20 mouse cellular contexts compared by ENCODE assay signal in genomic region chr11:79766036-79766435, GRCm38 (mm10).
DNase-seq lines count a peak whose midpoint lies in the region; ATAC-seq and TF ChIP-seq lines count a peak whose summit lies in the region.
"Had no signal": no experiment of that assay in that cellular context is flagged by ENCODE, and none has a peak within 500 bp of the region (broad histone marks: within the 10 kb centered on the region; RNA-seq: fewer than 3 reads in every experiment).

No protein-coding gene starts in this region.

- TF ChIP-seq CTCF in gastrocnemius, adult 2 months (IDR thresholded peaks at IDR 0.05), result no peak

- H3K27ac ChIP-seq in gastrocnemius, adult 2 months, result no peak overlapping the region
- no peak overlapping the region for H3K27ac ChIP-seq in midbrain, embryonic 11.5 days (ENCODE audit: low read depth, low read length)
- H3K27ac ChIP-seq in midbrain, embryonic 16.5 days (ENCODE audit: low read length), result no peak overlapping the region

- no peak for ATAC-seq in midbrain, embryonic 11.5 days (ENCODE audit: low FRiP score)
- no peak for ATAC-seq in midbrain, embryonic 16.5 days
- ATAC-seq: activated CD4-positive, CD25-positive, alpha-beta regulatory T cell, adult 4 months; CD4-positive, CD25-positive, alpha-beta regulatory T cell, adult 4 months; Patski had no signal

- no peak overlapping the region for H3K9ac ChIP-seq in midbrain, embryonic 11.5 days (ENCODE audit: low read length)
- no peak overlapping the region for H3K9ac ChIP-seq in midbrain, embryonic 16.5 days (ENCODE audit: low read depth, low read length)

- H3K36me3 ChIP-seq in midbrain, embryonic 11.5 days (ENCODE audit: control insufficient read depth, insufficient read depth, low read length), result no peaks in the 10 kb centered on the region
- no peaks in the 10 kb centered on the region for H3K36me3 ChIP-seq in midbrain, embryonic 16.5 days (ENCODE audit: control insufficient read depth, insufficient read depth, low read length)
- H3K36me3 ChIP-seq: G1E had no signal

- H3K9me3 ChIP-seq in midbrain, embryonic 11.5 days (ENCODE audit: control insufficient read depth, low read length), result no peaks in the 10 kb centered on the region
- H3K9me3 ChIP-seq in midbrain, embryonic 16.5 days (replicated peaks; ENCODE audit: control insufficient read depth, low read length, poor library complexity, severe bottlenecking), result no peaks in the 10 kb centered on the region
- H3K9me3 ChIP-seq: G1E had no signal

- intact Hi-C loops in gastrocnemius, adult 2 months (cut with DNase I), result no loop called here

- H3K4me1 ChIP-seq in midbrain, embryonic 11.5 days (ENCODE audit: control insufficient read depth, insufficient read depth, low read length), result no peaks in the 10 kb centered on the region
- no peaks in the 10 kb centered on the region for H3K4me1 ChIP-seq in midbrain, embryonic 16.5 days (ENCODE audit: control insufficient read depth, insufficient read depth, low read length)

- WGBS in midbrain, embryonic 11.5 days, result 95% methylated on average over 2 of the region's 2 CpGs
- WGBS in midbrain, embryonic 16.5 days, result 95% methylated on average over 2 of the region's 2 CpGs

- H3K4me2 ChIP-seq in midbrain, embryonic 11.5 days, result no peak overlapping the region
- no peak overlapping the region for H3K4me2 ChIP-seq in midbrain, embryonic 16.5 days (ENCODE audit: low read length)

- no peaks in the 10 kb centered on the region for H3K27me3 ChIP-seq in midbrain, embryonic 11.5 days (ENCODE audit: control insufficient read depth, insufficient read depth, low read length)
- no peaks in the 10 kb centered on the region for H3K27me3 ChIP-seq in midbrain, embryonic 16.5 days (ENCODE audit: control insufficient read depth, insufficient read depth, low read depth, low read length)
- H3K27me3 ChIP-seq: Patski had no signal

- no peak overlapping the region for H3K4me3 ChIP-seq in gastrocnemius, adult 2 months
- no peak overlapping the region for H3K4me3 ChIP-seq in midbrain, embryonic 11.5 days (ENCODE audit: low read depth, low read length)
- H3K4me3 ChIP-seq in midbrain, embryonic 16.5 days (ENCODE audit: low read depth, low read length), result no peak overlapping the region

- peak; percentile 1 for DNase-seq in gastrocnemius, adult 2 months
- no peak for DNase-seq in gastrocnemius, postnatal 10 days
- peak; percentile 58 for DNase-seq in heart, adult 11 months
- no peak for DNase-seq in heart, adult 8-10 months (ENCODE audit: low spot score)
- DNase-seq in midbrain, embryonic 11.5 days (ENCODE audit: low spot score, missing footprints), result peak; percentile 67
- DNase-seq: adrenal gland, adult 2 months; adrenal gland, adult 8-10 months; adrenal gland, postnatal 10 days; adrenal gland, postnatal 14 days; adrenal gland, postnatal 25 days; adrenal gland, postnatal 36 days; B cell, adult 2 months; cerebellum, adult 11 months; cerebellum, adult 11-12 months; cerebellum, adult 18-20 months had no signal

Comparison
In these comparisons a context has a peak if more than half of its experiments do, and no peak if none do; other contexts are left out.
1. DNase-seq: peak in gastrocnemius, adult 2 months (single experiment), heart, adult 11 months (single experiment) and midbrain, embryonic 11.5 days (single experiment); none in gastrocnemius, postnatal 10 days (single experiment) and heart, adult 8-10 months (single experiment).